Mouse (Mus musculus): ENCODE data around the gene Spred2. TPM values are rescaled to one million over a fixed set of nuclear protein-coding genes. Genes with fewer than 3 reads are reported as not detected.

The Spred2 gene
- total RNA-seq, 2 experiments from 2014 or later, result 82.5 to 88.9 TPM

DNA sequence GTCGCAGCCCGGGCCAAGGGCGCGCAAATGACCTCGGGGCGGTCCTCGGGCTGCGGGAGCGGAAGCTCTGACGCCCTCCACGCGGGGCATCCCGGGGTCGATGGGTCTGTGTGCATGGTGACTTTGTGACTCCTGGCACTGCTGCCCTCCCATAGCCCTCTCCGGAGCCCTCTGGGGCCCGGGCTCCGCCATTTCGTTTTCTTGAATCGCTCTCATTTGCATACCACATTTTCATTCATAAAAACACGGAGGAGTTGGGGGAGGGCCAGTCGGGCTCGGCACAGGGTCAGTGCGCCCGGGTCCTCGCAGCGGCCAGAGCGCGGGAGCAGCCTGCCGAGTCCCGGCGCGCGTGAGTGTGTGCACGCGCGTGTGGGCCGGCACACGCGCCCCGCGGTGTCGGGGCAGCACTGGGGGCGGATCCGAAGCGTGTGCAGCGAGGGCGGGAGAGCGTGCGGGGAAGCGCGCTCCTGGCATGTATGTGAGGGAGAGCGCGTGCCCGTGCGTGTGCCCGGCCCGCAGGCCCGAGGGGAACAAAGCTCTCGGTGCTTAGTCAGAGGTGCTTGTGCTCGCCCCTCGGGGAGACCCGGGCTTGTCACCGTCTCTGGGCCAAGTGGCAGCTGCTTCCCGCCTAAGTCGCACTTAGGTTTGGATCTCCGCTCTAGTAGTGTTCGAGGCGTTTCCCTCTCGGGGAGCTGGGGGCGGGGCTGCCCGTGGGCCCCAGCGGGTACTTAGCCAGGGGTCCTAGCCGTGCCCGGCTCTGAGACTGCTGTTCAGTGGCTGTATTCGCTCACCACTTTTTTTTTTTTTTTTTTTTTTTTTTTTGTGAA lies 1.2 kb downstream of the Spred2 start:
- peak; percentile 77 to 80 for DNase-seq (ENCODE audit: low spot score in 2 of 2)

DNA sequence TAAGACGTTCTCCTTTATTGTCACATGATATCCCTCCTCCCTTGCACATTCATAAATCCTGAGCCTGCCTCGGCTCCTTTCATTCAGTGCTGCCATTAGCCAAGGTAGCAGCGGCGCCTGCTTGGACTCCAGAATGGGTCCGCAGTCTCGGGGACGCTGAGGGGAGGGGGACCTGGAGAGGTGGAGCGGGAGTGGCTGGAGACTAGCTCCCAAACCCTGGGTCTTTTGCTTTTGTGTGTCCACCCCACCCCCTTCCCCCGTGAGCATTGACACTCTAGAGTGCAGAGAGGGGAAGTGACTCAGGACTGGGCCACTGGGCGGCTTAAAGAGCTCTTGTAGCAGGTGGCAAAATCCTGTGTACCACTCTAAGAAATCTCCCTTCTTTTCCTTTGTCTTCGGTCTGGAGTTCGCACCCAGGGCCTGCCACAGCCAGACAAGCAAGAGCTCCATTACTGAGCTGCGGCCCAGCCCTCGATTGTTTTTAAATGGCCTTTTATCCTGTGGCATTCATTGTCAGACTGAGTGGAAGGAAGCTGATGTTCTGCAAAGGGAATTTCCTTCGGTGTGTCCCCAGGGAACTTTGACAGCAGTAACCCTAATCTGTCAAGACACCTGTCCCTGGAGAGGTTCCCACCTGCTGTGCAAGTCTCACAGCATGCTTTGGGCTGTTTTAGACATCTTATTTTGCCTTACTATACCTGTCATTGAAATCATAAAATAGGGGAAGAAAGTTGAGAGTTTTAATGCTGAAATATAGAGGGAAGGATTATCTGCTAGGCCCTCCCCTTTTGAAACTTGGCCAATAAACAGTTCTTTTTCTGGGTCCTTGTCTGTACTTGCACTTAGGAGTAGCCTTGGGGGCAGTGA lies 2.0 kb downstream of the Spred2 start:
- DNase-seq (ENCODE audit: low spot score in 2 of 2), result peak in 1 of 2 experiments; percentile 45

DNA sequence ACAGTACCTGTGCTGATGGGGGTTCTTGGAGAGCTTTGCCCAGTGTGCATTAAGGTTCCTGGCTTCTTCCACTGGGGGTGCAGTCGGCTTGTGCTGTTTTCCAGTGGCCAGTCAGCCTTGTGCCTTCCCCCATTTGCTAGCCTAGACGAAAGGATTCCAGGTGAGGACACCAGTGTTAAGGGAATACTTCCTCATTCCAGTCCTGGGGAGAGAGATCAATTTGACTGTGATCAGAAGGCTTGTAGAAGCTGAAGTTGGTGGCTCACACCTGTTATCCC lies 2.6 kb downstream of the Spred2 start:
- no peak for DNase-seq (ENCODE audit: low spot score in 2 of 2)

DNA sequence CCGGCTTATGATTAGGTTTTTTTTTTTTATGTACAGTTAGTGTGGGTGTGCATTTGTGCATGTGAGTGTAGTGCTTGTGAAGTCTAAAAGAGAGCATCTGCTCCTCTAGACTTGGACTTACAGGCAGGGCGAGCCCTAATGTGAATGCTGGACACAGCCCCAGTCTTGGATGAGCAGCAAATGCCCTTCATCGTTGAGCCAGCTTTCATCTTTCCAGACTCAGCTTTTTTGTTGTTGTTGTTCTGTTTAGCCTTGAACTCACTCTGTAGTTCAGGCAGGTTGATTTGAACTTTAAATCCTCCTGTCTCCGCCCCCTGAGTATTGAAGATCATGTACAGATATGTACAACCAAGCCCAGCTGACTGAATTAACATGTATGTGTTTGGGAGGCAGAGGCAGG lies 4.5 kb downstream of the Spred2 start:
- DNase-seq (ENCODE audit: low spot score in 2 of 2), result no peak

DNA sequence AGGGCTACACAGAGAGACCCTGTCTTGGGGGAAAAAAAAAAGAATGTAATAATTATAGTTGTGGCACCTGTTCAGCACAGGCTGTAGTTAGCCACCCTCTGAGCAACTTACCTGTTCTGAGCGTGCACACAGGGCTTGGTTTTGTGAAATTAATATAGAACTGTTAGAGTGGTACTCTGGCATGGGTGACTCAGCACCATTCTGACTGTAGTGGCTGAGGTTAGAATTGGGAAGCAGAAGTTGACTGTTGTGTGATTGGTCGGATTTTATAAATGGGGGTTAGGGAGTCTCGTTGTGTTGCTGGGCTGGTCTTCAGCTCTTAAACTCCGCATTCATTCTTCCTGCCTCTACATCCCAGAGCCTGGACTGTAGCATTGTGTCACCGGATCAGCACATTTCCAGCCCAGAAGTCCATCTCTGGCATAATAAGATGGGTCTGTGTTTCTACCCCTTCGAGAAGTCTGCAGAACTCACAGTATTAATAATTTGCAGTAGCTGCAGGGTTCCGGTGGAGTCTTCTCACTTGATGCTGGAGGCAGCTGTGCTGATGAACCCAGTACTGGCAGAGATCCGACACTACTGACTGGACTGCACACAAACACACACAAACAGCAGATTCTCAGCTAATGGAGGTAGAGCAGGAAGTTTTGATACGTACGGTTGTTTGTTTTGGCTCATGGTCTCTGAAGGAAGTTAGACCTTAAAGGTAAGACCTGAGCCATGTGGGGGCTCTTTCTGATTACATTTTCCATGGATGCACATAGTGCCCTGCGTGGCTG lies 5.1 kb downstream of the Spred2 start:
- no peak for DNase-seq (ENCODE audit: low spot score in 2 of 2)

DNA sequence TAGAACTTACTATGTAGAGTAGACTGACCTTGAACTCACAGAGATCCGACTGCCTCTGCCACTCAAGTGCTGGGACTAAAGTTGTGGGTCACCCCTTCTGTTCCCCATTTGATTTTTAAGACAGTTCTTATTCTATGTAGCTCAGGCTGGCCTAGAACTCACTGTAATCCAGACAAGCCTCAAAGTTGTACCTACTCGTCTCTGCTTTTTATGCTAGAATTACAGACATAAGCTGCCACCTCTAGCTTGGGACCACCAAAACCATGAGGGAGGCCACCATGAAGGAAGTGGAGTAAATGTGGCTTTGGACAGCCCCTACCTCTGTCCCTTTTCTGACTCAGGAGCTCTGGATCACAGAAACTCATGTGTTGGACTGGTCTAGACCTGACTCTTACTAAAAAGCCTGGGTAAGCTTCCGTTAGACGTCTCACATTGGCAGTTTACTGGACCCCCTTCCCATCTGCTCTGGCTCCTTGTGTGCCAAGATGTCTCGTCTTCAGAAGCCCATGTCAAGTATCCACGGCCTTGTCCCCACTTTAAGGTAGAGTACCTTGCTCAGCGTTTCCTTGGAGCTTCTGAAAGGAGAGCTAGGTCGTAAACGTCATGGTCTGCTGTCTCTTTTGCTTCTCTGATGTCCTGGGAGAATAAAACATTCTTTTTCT lies 7.5 kb downstream of the Spred2 start:
- no peak for DNase-seq (ENCODE audit: low spot score in 2 of 2)

DNA sequence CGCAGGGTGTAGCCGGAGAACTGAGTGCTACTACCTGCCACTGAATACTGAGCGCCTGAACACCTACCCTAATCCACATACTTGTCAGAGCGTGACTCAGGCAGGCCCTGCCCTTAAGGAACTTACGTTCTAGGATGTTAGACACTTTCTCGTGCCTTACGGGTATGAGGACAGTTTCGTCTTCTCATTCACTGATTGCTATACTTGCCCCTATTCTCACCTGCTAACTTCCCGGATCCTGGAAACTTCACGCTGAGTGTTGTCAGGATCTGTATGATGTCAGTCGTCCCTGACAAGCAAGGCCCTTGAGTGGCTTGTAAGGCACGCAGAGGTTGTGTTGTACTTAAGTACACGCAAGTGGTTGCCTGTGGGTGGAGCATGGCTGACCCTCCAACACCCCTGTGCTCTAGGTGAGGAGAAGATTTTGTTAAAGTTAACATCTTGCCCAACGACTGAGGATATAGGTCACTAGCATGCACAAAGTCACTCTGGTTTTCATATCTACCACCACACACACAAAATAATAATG lies 8.9 kb downstream of the Spred2 start:
- DNase-seq (ENCODE audit: low spot score in 2 of 2), result no peak

DNA sequence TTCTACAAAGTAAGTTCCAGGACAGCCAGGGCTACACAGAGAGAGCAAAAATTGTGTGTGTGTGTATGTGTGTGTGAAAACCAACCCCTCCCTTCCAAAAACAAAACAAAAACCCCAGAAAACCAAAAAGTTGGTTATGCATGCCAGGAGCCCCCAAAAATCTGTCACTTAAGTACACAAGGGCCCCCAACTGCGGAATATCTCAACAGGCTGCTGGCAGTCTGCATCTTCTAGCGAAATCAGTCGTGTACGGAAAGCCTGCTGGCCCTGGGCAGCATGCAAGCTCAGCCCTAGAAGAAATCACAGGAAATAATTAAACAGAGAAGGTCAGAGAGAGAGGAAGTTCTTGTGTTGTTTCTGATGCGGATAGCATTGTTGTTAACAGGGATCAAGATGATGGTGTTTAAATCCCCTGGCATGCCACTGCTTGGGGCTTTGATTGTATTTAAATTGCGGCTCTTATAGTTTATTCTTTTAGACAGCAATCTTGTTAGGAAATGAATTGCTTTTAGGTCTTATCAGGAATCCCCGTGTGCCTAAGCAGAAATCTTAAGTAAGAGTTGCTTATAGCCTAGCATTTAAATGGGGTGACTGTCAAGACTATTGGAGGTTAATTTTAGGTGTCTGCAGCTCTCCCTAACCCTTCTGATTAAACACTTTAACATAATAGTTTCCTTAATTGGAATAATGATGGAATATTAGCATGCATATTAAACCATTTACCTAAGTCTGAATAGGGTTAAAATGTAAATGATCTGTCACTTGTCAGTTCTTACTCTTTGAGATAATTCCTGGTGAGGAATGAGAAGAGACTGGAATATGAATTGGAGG lies 11.6 kb downstream of the Spred2 start:
- DNase-seq (ENCODE audit: low spot score in 2 of 2), result no peak

DNA sequence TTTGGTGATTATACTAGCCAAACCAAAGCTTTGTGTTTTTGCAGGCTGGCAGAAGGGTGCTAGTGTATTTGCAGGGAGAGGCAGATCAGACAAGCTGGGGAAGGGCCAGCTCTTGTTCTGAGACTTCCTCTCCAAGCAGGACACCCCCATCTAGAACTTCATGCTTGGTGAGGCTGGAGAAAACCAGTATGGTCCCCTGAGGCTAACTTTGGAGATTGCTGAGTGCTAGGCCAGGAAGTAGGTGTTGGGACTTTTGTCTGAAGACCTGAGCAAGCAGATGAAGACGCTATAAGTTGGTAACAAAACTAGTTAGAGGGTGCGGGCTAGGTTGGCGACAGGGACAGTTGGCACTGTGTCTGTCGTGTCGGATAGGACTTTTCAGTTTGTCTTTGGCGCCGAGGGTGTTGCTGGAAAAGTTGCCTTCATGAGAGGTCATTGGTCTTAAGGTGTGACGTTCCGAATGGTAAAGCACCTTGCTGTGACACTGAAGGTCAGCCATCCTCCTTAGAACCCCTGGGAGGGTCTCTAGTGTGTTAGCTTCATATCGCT lies 14.4 kb downstream of the Spred2 start:
- no peak for DNase-seq (ENCODE audit: low spot score in 2 of 2)

DNA sequence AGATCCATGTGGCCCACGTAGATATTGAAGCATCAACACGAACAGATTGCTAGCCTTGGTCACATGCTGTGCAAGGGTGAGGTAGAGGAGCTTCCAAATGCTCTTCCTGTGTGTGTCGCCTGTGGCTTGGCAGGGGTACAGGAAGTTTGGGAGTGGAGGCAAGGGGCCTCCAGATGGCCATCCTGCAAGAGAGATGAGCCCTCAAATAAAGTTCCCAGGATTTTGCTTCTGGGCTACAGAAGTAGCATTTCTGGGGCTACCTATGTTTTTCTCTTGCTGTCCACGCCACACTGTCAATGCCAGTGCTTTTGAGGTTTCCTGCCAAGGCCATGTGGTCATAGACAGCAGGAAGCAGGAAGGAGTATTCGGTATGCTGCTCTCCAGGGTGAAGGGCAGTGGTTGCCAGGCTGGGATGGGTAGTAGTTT lies 15.1 kb downstream of the Spred2 start:
- peak; percentile 52 to 64 for DNase-seq (ENCODE audit: low spot score in 2 of 2)

DNA sequence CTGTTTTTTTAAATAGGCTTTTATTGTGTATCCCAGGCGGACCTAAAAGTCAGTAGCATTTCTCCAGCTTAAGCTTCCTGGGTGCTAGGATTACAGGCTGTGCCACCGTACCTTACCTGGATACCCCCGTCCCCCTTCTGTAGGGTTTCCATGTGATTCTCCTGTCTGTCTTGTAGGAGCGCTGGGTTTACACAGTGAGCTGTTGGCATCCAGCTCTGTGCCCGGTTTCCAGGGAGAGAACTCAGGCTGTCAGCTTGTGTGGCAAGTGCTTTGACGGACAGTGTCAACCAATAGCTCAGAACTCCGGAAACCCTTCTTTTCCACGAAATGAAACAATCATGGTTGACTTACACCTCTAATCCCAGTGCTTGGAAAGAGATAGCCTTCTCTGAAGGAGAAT lies 15.7 kb downstream of the Spred2 start:
- no peak for DNase-seq (ENCODE audit: low spot score in 2 of 2)

DNA sequence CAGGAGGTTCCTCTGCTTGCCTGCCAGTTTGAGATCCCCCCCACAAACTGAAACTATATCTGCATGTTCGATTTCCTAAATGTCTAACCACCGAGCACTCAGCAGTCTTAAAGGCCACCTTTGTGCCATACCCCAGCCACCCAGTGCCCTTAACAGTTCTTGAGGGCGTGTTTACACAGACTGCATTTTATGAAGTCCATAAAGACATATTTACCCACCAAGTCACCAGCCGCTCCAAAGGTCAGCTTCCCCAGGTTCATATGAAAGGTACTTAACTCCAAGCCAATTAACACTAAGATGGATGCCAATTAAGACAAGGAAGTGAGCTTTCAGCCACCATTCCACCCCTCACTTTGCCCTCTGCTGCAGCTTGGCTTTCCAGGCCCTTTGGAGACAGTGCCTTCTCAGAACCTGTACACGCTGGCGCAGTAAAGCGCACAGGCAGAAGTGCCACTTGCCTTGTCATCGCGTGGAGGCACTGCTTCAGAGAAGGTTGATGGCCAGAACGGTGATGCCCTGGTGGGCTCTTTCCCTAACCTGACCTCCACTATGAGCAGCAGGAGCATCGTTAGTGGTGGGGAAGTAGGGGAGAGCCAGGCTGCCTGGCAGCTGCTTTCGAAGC lies 17.1 kb downstream of the Spred2 start:
- no peak for DNase-seq (ENCODE audit: low spot score in 2 of 2)

DNA sequence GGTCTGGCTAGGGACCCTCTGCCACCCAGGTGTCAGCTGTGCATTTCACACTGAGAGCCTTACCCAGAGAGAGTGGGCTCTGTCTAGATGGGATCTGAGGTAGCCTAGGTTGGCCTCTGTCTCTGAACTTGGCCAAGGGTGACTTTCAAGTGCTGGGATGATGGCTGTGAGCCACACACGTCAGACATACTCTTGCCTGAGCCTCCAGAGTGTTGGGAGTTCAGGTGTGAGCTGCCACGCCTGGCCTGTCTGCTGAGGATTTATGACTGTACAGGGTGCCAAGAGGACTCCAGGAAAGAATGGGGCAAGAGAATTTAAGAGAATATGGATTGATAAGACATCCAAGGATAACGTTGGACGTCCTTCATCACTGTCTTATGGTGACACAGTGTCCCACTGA lies 17.8 kb downstream of the Spred2 start:
- no peak for DNase-seq (ENCODE audit: low spot score in 2 of 2)

DNA sequence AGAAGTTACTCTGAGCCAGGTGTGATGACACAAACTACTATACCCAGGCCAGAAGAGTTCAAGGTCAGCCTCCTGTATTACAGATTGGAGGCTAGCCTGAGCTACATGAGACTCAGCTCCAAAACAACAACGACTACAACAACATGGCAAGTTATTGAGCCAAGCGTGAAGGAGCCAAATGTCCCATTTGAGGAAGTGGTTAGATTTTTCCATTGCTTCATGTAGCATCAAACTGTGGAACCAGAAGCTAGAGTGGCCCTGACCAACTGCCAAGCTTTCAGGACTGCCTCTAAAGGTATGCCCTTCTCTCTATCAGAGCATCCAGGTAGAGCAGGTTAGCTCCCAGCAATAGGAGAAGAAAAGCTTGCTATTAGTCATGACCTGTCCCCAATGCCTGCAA lies 19.6 kb downstream of the Spred2 start:
- DNase-seq (ENCODE audit: low spot score in 2 of 2), result no peak

DNA sequence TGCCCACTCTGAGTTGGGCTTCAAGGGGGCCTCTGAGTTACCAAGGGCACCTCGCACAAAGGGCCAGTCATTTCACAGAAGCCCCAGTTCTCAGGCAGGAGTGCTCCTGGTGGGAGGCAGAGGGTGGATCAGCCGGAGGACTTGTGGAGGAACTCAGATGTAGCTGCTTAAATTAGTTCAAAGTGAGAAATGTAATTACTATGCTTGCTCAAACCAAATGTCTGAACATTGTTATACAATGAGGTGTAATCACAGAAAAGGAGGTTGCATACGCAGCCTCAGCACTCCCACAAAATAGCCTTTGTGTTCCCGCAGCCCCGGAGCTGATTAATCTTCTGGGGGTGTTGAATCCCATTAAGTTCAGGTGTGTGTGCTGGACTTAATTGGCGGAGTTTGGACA lies 20.5 kb downstream of the Spred2 start:
- no peak for DNase-seq (ENCODE audit: low spot score in 2 of 2)

DNA sequence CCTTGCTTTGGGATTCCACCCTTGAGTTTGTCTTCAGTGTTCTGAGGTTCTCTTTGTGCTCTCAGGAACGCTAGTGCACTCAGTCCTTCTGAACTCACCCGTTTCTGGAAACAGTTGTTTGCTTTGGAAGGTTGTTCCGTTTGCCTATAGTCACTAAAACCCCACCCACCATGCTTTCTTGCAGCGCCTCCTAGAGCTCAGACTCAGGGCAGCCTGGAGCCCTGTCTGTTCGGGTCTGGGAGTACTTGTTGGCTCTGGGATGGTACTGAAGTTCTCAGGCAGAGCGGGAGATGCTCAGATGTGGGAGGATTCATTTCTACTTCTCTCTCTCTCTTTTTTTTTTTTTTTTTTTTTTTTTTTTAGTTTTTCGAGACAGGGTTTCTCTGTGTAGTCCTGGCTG lies 22.5 kb downstream of the Spred2 start:
- no peak for DNase-seq (ENCODE audit: low spot score in 2 of 2)

DNA sequence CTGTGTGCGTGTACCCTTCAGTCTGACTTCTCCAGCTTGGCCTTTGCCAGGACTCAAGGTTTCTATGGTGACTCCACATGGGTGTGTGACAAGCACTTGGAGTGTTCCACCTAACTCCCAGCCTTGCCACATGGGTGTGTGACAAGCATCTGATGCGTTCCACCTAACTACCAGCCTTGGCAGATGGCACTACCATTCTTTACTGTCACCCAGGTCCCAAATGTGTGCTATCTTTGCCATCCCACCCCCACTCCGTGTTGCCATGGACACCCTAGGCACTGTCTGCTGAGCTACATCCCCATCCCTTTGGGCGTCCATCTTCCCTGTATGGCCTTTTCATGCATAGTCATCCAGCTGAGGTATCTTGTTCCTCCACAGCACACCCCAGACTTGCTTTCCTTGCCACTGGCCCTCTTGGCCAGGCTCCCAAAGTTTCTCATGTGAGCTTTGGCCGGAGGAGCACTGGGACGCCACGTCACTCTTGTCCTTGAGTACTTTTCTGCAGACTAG lies 23.5 kb downstream of the Spred2 start:
- peak; percentile 53 to 88 for DNase-seq (ENCODE audit: low spot score in 2 of 2)

DNA sequence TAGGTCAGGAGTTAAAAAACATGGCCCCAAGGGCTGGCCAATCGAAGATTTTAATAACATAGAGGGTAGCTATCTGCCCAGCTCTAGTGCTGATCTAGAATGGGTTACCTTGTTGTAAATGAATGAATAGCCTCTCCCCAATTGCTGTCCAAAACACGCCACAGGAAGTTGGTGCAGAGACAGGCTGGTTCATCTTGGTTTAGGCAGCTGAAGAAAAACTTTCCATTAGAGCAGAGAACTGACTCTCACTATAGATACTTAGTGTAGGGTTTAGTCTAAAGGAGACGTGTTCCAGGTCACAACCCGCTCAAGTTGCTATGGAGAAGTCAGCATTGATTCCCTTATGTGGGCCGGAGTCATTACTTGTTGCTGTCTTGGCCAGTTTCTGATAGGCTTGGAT lies 25.6 kb downstream of the Spred2 start:
- DNase-seq (ENCODE audit: low spot score in 2 of 2), result no peak

DNA sequence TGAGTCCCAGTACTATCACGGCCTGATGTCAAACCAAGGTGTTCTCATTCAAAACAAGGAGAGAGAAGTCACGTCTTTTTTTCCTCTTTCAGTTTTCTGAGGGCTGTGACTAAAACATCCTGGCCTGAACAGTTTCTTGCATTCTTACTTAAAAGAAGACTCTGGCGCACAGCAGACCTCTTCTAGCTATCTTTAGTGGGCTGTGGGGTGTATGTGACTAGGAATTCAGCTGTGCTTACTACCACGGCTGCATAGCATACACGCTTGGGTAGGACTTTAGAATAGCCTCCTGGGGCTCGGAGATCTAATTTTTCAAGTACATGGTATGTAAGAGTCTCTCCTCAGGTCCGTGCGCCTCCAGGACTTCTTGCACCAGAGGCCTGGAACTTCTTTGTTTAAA lies 26.0 kb downstream of the Spred2 start:
- no peak for DNase-seq (ENCODE audit: low spot score in 2 of 2)
